Mouse (Mus musculus) brain, embryonic 18.5 days (tissue): Measurements from ENCODE around the gene Rab12.

Experiments used
- DNase-seq: peaks from one replicate; pipeline ENCODE4 v3.0.0-alpha.2; 2012; ENCODE audit warnings: low read depth, low spot score

Rab12 gene

DNA sequence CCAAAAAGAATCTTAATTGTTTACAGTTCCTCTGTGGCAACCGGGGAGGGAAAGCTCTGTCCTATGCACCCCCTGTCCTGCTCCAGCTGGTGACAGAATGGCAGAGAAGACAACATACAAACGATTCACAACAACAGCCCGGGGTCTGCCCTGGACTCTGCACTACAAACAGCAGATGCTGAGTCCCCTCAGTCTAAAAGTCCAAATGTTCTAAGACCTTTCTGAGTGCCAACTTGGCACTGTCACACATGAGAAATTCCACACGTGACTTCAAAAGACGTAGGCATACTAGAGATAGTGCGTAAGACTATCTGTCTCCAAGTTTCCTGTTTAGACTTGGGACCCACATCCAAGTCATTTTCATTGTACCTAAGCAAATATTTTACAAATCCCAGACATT is 16.7 kb downstream of the Rab12 start:
- no peak for DNase-seq

DNA sequence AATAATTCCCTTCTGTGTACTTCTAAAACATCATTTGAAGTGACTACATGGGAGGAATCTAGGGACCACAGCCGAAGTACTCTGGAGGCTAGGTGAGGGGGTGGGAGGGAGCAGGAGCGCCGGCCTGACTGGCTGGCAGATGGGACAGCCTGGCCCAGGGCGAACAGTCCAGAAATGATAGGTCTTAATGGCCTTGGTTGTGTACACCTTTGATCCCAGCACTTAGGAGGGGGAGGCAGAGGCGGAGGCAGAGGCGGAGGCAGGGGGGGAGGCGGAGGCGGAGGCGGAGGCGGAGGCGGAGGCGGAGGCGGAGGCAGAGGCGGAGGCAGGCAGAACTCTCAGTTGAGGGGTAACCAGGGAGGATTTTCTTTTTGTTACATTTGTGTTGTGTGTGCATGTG is 20.9 kb downstream of the Rab12 start:
- no peak for DNase-seq

DNA sequence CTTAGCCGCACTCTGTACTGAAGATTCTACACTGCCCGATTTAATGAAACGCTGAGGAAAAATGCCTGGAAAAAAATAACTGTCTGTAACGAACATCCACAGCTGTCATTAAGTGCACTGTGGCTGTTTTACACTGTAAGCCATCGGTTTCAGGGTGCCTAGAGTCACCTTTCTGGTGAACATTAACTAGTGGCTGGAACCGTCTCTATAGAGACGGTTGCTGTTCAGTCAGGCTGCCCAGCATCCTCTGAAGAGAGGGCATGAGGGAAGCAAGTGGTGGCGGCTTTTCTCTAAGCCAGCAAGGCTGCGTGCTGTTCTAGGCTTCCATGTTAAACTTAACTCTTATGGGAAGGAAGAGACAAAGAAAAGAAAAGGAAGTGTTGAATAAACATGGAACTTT is 22.9 kb downstream of the Rab12 start:
- no peak for DNase-seq

DNA sequence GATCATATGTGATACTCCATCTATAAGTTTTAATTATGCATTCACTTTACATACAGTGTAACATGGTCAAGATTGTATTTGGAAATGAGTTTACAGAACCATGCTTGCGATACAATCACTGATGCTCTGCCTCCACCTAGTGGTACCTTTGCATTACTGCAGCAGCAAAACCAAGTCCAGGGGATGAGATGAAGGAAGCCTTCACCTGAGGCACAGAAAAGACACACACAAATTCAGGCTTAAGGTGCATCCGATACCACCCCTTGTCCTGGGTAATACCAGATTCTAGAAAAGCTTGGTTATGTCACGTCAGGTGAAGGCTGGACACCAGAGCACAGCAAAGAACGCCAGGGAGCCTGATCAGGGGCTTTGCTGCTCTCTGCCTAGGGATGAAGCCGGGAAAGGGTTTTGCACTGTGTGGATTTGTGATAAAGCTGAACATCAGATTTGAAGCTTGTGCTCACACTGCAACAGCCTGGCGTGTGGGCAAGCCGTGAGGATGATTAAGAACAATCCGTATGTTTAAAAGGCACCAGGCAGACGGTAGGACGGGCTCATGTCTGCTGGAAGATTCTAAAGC is 29.4 kb downstream of the Rab12 start:
- DNase-seq, result no peak

DNA sequence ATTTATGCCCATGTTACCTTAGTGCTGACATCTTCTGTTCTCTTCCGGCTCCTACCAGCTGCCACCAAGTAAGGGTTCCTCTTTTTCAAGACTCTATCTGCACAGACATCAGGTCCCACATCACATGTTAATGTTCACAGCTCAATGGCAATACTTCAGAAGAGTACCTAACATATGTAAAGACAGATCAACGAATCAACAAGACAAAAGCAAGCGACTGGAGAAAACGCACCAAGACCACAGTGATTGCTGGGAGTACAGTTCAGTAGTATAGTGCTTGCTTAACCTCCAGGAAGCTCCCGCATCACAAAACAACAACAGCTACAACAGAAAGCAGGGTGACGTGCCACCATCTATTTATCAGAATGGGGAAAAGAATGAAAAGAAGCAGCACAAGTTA is 33.0 kb downstream of the Rab12 start:
- no peak for DNase-seq

DNA sequence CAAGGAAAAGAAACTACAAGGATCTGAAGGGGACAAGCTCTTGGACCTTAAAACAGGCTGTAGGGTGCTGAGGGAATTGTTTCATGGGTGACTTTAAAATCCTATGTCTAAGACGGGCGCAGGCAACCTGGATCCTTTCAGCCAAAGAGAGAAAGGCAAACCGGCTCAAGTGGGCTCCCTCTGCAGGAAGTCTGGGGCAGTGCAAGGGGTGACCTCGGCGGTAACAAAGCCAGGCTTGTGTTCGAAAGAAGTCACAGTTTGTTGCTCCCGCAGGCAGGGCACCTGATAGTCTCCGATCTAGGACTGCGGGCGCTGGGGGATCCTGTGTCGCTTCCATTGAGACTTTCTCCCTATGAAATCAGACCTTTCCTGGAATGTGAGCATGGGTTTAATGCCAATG is 33.8 kb downstream of the Rab12 start:
- no peak for DNase-seq

DNA sequence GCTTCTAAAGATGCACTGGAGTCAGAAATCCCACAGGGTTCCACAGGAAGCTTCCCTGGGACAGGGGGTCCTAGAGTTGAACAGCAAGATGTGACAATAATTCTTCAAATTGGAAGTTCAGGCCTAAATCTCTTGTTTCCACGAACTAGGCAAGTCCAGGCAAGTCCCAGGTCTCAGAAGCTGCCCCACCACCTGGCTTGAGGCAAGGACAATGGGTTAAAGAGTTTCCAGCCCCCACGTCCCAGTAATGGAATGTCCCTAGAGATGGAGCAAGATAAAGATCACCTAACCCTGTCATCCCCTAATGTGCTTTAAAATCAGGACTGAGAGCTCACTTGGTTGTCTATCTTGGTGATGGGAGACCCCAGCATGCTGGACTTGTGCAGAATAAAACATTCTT is 34.6 kb downstream of the Rab12 start:
- no peak for DNase-seq

DNA sequence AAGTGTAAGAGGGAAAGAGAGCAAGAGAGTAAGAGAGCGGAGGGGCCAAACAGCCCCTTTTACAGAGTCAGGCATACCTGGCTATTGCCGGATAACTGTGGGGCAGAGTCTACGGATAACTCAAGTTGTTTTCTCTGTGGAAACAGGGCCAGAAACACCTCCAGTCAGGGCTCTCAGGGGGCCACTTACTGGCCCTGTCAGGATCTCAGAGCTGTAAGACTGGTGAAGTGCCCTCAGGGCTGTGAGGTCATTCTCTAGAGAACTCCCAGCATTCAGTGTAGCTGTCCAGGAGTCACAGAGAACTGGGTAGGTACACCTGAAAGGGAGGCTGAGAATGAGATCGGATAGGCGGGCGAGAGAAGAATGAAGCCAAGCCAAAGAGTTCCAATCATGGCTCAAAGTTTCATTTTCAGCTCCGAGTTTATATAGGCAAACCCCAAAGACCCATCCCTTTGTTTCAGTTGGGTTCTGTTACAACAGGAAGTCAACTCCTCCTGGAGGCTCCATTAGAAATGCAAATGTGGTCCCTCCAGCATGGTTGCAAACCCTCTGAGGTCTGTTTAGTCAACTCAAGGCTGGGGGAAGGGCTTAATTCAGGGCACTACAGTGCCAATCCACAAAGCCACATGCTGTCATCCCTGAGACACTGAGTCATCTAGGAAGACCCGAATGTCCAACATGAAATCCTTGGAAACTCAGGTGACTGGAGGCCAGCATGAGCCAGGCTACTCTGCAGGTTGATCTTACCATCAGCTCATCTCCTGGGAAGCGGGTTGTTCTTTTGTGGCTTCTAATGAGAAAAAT is 35.7 kb downstream of the Rab12 start:
- DNase-seq, result no peak

DNA sequence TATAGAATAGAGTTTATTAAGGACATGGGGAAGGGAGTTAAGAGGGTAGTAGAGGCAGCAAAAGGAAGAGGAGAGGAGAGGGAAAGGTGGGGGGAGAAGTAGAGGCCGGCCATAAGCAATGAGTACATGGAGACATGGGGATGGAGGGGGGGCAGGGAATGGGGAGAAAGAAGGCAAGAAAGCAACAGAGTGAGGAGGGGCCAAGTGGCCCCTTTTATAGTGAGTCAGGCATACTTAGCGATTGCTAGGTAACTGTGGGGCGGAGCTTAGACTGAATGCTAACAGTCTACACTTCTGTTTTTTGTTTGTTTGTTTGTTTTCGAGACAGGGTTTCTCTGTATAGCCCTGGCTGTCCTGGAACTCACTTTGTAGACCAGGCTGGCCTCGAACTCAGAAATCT is 38.2 kb downstream of the Rab12 start:
- DNase-seq, result no peak

DNA sequence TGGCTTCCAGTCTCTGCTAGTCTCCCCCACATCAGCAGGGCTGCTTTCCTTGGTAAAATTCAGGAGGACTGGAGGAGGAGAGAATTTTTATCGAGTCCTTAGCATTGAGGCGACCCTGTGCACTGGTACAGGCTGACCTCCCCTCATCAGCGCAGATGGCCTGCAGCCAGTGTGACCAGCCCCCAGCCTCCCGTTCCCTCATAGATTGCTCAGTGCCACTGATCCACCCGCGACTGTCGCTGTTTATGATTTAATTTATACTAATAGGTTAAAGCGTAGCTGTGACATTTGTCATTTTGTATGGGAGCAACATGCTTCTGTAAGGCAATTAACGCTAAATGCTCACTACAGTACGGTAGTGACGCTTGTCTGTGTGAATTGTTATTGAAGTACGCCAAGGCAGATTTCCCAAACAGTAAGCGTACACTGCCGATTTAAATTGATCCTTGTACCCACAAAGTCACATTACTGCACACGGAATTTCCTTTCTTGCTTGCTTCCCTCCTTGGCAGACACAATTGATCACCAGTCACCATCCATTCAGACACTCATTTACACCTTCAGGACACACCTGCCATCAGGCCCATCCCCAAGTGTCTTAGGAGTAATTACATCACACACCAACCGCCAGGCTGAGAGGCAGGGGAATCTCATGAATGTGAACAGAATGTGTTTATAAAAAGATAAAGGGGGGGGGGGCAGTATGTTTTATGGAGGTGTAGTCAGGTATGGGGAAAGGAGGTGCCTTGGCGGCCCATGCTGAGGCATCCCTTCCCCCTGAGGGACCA is 38.8 kb downstream of the Rab12 start:
- no peak for DNase-seq

DNA sequence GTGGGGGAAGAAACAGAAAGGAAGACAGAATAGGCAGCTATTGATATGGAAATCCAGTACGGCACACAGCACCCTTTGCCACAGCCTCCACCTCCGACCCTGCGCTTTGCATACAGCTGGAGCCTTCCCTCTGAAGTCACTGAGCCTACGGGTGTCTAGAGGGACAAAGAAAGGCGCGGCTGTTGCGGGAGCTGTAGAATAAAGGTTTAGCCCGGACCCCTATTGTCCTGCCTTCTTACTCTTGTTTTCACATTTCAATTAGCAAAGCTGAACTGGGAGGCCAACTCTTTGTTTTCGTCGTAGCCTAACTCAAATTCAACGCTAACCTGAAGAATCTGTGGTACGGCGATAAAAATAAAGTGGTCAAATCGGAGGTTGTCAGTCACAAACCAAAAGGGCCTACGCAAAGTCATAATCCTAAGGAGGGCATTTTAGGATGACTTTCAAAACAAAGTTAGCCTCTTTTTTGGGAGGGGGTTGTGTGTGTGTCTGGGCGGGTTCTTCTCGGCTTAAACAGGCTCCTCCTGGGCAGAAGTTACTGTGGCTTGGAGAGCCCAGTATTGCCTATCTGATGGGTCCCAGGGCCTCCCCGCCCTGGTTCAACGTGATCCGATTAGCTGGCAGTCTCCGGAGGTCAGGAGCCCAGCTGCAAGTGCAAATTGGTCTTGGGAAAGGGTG is 39.6 kb downstream of the Rab12 start:
- no peak for DNase-seq

DNA sequence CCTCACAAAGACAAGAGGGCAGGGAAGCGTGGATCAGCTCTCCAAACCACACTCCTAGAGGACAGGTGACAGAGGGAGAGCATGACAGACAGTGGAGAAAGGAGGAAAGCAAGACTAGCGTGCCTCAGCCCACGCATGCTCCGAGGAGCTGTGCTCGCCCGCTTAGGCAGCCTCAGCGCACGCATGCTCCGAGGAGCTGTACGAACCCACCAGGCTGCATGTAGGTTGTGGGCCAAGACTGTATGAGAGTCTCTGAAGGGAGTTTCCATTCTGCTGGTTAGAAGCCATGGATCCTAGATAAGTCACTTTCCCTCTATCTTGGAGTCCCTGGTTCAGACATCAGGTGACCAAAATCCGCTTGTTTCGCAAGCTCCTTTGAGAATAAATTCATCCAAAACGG is 40.2 kb downstream of the Rab12 start:
- DNase-seq, result peak; percentile 64

DNA sequence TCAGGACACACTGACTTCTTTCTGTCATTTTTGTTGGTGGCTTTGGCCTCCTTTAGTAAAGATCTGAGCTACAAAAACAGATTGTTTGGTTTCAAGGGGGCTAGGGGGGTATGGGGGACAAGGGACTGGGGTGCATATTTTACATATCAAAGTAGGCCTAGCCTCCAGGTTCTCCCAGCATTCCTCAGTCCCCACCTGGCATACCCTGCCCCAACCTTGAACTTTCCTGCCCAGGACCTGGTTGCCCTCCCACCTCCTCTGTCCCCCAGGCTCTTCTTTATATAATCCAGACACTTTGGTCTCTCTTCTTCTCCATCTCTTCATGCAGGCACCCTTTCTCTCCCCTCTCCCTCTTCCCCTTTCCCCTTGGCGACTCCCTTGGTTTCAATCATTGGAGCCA is 46.3 kb downstream of the Rab12 start:
- no peak for DNase-seq

DNA sequence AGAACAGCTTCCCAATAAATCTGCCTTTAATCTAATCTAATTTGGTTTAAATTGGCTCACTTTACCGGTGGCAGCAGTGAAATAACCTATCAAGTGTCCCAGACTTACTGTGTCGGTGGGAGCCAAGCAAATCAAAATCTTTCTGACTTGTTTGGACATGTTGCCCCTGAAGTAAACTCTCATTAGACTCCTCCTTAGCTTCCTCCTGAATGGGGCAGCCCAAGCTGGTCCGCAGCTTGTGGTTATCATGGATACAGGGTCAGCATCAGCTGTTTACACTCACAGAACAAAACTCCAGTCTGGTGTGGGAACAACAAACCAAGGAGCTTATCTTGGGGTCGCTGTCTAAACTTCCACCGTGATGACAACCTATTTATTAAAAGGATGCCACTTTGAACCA is 47.8 kb downstream of the Rab12 start:
- DNase-seq, result no peak

DNA sequence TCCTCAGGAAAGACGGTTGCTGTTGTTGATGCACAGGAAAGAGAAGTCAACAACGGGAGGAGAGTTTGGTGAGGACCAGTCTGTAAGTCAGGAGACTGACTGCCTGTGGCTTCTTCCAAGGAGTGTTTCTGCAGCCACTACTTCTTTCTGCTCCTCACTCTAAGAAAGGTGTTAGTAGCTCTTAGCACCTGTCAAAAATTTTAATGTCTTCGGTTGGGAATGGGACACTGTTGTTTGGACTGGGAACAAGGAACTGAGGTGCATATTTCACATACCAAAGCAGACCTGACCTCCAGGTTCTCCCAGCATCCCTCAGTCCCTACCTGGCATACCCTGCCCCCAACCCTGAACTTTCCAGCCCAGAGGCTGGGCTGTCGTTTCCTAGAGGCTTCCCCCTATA is 48.3 kb downstream of the Rab12 start:
- no peak for DNase-seq

DNA sequence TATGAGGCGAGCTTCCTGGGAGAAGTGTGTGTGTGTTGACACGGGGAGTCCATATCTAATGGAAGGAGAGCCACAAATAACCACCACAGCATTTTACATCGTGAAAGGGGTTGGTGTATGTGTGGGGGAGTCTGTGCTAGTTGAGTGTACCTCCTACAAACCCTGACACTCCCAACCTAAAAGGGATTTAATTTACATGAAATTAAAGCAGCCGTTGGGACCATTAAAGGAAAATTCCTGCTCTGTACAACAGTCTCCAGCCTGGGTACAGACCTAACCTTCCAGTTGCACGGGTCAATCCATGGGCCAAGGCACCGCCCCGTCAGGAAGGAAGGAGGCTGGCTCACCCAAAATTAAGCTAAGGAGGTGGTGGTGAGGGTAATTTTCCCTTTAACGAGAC is 49.5 kb downstream of the Rab12 start:
- DNase-seq, result no peak

DNA sequence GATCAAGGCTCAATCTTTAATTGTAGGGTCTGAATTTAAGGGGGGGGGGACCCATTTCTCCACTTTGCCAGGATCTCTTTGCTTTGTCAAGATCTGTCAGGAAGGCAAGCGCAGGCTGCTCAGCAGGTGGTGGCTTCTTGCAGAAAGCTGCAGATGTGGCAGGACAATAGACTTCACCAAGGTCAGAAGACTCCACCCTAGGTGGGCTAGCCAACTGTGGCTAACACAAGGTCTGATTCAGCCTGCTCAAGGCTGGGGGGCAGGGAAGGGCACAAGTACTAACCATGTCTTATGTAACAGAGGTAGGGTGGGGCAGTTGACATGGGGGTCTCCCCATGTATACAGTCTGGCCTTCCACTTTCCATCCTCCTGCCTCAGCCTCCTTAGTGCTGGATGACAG is 62.3 kb downstream of the Rab12 start:
- no peak for DNase-seq

DNA sequence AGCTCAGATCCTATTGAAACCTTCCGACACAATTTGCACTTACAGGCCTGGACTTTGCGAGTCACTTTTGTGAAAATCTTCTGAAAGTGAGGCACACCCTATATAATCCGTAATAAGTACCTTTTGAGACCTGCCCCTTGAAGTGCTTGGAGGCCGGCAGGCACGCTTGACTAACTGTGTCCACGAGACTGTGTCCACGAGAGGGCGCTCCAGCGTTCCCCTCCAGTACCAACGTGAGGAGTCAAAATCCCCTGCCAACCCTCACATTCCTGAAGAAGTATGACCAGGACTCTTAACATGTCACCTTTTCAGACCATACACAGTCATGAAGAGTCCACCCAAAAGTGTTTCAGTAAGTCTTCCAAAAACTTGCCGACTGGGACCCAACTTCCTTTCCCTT is 68.4 kb downstream of the Rab12 start:
- DNase-seq, result no peak

DNA sequence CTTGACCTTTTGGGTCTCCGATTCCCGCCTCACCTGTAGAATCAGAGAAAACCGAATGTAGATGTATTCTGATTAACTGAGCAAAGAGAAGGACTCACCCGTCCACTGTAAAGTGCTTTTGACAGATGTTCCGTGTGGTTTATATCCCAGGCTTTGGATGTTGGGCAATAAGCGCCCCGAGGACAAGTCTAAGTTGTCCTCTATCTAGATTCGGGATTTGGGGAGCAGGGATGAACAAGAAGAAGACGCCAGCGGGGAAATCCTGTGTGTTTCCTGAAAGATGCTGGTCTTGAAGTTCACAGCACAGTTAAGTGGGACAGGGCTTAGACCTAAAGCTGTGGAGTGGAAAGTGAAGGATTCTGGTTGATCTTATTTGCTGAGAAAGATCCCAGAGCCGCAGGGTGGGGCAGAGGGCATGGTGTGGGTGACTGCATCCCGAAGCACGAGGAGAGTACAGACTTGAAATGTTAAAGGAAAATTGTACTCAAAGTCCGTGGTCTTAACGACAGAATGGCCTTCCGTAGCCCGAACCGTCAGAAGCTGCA is 68.9 kb downstream of the Rab12 start:
- no peak for DNase-seq

DNA sequence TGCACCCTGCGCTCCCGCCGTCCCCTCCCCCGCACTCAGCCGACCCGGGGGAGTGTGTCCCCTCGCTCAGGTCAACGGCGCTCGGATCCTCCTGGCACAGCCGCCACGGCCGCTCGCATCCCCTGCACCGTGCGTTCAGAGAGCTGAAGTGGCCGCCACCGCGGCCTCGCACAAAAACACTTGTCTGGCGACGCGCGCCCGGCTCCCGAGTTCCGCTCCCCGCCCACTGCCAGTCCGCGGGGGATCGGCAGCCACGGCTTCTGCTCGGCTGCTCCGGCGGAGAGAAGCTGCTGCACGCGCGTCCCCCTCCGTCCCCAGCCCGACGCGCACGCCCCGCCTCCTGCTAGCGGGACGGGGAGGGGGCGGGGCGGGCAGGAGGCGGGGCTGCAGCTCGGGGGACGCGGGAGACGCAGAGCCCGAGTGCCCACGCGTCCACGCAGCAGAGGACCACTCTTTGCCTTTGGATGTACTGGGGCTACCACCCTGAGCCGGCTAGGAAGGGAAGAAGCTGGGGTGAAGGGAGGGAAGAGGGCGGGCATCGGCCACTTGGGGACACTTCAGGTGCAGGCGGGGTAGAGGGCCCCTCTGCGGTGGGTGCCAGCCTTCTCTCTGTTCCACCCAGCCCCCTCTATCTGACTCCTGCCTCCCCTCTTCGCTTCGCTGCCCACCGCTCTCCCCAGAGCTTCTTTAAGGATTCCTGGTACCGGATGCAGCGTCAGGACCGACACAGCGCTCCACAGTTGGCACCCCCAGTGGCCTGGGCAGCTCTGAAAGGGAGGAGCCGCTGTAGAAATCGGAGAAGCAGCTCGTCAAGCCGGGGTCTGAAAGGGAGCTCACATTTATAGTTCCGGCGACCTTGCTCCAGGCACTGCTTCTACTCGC is 69.8 kb downstream of the Rab12 start, which contains the start of gene Mtcl1:
Gene Mtcl1 (minus strand): TSS at position 291 of the 882 bp plus-strand sequence.
- DNase-seq, result peak; percentile 78
